Mouse (Mus musculus) lung, adult 2 months (tissue): ENCODE measurements around the gene Nudt13.

Experiments
- CTCF ChIP-seq: fragments of 200-500 bp; IDR thresholded peaks from 2 replicates; pipeline ENCODE4 v1.5.1; 2011; ENCODE audit warnings: mild to moderate bottlenecking, low read length, control low read depth; ENCODE audit not compliant: insufficient read depth
- POLR2A ChIP-seq: fragments of 200-500 bp; IDR thresholded peaks from 2 replicates; pipeline ENCODE4 v1.6.1; 2011; ENCODE audit warnings: low read depth, mild to moderate bottlenecking, control low read depth, low read length, borderline replicate concordance; ENCODE audit errors: extremely low read depth

GRCm38 (mm10) chr14:20258185-20259113 is 36.0 kb upstream of the Nudt13 start:
- no peak for TF ChIP-seq POLR2A
- TF ChIP-seq CTCF: peak; percentile 99
